Mouse (Mus musculus) frontal cortex, postnatal 36 days (tissue): ENCODE measurements around the gene Hs6st2.
A peak's percentile ranks its signal among the peaks of the same experiment; 100 is the strongest.

Experiments
- DNase-seq, 2 experiments: peaks; one replicate each; pipeline ENCODE4 v3.0.0; 2022; ENCODE audit warnings: low spot score in 2 of 2

The Hs6st2 gene

GRCm38 (mm10) chrX:51585444-51585843 is 96.2 kb downstream of the Hs6st2 start:
- no peak for DNase-seq

DNA sequence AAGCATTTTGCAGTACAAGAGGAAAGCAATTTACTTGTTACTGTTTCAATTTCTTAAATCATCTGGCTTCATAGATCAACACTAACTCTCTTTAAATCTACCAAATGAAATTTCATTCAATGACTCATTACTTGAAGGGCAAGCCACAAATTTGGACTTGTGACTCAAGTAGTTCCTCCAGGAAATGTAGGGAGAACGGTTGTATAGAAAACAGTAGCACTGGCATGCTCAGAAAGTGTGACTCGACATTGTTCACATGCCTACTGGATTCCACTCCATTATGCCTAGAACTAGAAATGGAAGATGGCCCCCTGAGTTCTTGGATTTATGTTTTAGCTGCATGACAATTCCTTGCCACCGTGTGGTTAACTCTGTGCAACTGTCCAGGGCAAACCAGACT is 100.0 kb downstream of the Hs6st2 start:
- DNase-seq: no peak

GRCm38 (mm10) chrX:51561880-51562279 is 119.8 kb downstream of the Hs6st2 start:
- no peak for DNase-seq

GRCm38 (mm10) chrX:51539626-51540025 is 142.0 kb downstream of the Hs6st2 start:
- no peak for DNase-seq

DNA sequence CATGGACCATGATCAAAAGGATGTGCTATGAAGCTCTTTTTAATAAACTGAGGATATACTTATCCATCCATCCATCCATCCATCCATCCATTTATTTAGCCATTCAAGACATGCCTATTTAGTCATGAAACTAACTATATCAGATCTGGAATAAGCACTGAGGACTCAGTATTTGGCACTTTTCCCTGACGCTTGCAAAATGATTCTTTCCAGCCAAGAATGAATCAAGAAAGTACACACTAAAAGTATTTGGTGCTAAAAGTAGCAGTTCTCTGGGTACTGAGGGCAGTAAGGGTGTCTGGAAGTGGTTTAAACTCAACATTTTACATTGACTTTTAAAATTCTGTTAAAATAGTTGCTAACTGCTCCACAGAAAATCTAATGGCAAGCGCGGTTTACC is 144.6 kb downstream of the Hs6st2 start:
- peak in 1 of 2 experiments; percentile 11 for DNase-seq

DNA sequence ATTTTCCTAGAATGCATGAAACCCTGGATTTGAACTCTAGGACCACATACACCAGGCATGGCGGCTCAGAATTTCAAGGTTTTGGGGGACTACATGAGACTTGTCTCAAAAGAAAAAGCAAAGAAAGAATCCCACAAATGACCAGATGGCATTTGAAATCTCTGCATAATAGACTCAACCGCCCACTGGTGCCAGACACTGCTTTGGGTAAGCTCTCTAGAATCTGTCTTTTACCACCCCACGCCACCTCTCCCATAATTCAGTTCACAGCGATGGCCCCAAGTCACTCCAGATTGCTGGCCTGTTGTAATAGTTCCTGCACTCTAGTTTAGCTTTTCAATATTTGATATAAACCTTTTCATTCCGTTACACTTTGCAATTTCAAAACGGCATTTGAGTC is 146.4 kb downstream of the Hs6st2 start:
- peak in 1 of 2 experiments; percentile 29 for DNase-seq

DNA sequence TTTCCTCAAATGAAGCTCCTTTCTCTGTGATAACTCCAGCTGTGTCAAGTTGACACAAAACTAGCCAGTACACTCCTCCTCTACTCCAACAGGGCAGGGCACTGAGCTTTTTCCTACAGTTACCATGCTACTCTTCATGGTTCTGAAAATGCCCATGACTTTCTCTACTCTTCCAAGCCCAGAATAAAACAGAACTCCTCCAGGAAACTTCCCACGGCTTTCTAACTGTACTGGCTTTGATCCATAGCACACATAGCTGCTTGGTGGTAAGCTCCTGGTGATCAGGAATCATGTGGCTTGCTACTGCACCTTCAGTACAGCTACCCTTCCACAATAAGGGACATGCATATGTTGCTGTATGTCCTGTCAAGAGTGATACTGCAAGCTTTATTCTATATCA is 150.5 kb downstream of the Hs6st2 start:
- DNase-seq: peak in 1 of 2 experiments; percentile 28

DNA sequence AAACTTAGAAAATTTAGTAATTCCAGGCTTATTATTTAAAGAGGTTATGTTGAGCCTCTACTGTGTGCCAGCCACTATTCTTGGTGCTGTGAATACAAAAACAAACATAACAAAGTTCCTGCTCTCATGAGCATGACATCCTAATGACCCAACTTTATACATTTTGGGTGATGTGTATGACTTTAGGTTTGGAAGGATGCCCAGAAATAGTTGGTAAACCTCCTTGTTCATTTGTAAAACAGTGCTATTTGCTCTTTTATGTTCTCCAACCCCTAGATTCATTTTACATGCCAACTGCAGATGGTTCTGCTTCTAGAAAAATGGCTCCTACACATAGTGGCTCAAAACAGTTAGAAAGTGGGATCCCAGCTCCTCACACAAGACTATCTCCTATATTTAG is 153.1 kb downstream of the Hs6st2 start:
- DNase-seq: no peak

DNA sequence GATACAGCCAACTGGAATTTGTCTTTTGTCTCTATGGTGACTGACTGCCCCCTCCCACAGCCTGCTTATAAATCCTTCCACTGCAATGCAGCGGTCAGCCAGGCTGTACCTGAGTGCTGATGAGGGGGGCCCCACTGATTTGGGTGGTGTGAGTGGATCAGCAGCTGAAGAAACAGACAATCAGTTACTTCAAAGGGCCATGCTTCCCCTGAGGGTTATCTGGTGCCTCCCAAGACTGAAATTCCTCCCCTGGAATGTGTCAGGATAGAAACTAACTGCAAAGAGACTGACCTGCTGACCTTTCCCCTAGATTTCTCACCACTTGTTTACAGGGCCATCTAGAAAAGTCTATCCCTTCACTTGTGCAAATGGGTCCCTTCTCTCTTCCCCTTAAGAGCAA is 166.8 kb downstream of the Hs6st2 start:
- no peak for DNase-seq

DNA sequence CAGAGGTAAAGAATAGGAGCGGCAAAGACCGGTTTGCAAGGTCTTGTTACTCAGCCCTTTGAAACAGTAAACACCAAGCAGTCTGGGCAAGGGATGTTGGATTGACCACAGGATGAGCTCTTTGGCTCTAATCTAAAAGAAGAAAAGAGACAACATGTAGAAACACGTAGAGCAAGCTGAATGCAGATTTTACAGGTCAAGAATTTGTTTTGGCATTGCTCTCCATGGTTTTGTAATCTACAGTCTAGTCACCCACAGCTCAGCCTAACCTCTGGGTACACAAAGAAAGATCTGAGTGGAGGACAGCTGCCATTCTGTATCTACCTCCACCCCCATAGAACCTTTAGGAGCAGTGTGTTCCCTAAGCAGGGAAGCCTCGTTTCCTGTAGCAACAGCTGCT is 175.1 kb downstream of the Hs6st2 start:
- no peak for DNase-seq

- DNase-seq: no peak
Observed at GRCm38 (mm10) chrX:51505691-51506090, 176.0 kb downstream of the Hs6st2 start.

- DNase-seq: no peak
Observed at GRCm38 (mm10) chrX:51503781-51504471, 177.7 kb downstream of the Hs6st2 start.

DNA sequence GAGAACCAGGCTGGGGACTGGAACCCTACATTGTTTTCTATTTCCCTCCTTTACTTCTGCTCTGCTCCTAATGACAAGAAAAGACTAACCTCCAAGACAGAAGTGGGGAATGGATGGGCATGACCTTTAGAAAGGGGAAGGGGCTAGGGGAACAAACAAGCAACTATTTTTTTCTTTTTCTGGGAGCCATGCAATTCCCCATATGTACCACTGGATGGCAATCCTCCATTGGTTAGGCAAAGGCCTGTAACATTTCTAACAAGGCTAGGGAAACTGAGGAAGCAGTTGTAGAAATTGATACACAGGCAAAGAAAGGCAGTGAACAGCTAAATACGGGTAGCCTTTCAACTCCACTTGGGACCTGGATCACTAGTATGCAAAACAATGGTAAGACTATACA is 183.8 kb downstream of the Hs6st2 start:
- DNase-seq: no peak

GRCm38 (mm10) chrX:51488374-51488773 is 193.3 kb downstream of the Hs6st2 start:
- no peak for DNase-seq

GRCm38 (mm10) chrX:51469411-51469810 is 212.2 kb downstream of the Hs6st2 start:
- no peak for DNase-seq

- DNase-seq: no peak
Observed at GRCm38 (mm10) chrX:51461413-51461812, 220.2 kb downstream of the Hs6st2 start.

GRCm38 (mm10) chrX:51443366-51443765 is 238.3 kb downstream of the Hs6st2 start:
- no peak for DNase-seq

DNA sequence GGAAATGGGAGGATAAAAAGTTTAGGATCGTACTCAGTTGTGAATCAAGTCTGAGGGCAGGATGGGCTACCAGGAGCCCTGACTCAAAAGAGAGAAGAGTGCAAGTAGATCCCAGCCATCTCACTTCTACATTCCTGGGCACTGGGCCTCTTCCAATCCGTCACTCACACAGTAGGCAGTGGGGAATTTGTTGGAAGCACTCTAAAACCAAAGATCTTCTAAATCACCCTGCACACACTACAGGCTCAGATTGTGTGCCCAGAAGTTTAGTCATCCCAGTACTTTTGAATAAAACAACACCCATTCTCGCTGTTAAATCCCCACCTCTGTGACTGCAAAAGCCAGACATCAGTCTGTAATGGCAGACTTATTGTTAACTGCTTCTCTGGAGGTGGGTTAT is 249.9 kb downstream of the Hs6st2 start:
- DNase-seq: no peak

DNA sequence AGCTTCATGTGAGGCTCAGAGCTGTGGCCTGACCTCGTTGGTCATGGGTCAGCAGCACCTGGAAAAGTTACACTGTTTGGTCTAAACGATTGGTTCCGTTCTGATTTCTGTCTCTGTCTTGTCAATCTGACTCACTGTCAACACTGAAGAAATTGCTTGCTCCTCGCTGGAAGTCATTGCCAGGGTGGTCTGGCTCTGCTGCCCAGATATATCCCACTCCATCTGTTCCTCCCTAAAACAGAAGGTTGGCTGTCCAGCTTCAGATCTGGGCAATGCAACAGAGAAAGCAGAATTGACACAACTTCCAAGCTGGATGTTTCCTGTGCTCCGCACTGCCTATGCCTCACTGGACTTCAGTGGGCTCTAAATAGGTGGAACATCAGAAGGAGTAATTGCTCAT is 256.6 kb downstream of the Hs6st2 start:
- DNase-seq: no peak

DNA sequence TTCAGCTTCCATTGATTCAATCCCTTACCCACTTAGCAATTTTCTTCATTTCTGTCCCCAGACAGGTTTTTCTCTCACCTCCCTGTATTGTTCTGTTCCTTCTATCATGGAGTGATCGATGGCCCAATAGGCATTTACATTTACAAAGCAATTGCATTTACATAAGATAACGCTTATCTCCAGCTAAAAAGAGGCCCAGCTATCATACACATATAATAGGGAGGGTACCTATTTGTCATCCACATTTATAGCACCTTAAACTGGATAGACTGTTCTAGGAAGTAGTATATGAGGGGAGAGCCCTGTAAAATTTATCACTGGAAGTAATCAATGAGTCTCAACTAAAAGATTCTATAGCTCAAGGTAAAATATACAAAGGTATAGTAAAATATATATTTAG is 271.4 kb downstream of the Hs6st2 start:
- no peak for DNase-seq

DNA sequence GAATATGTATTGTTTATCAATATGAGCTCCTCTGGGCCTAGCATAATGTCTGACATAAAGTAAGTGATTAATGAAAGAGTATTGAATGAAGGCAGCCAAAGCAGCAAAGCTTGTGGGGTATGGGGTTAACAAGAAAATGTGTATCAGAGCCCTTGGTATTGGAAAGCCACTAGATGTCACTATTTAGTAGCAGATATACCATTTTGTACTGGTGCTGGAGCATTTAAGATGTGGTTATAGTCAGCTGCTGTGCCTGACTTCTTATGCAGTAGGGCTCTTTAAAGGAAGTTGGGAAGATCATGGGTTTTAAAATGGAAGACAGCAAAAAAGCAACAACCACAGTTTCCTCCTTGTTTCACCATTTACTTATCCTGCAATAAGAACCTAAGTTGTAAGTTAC is 284.2 kb downstream of the Hs6st2 start:
- no peak for DNase-seq

GRCm38 (mm10) chrX:51374670-51375069 is 307.0 kb downstream of the Hs6st2 start:
- peak; percentile 64 to 81 for DNase-seq

DNA sequence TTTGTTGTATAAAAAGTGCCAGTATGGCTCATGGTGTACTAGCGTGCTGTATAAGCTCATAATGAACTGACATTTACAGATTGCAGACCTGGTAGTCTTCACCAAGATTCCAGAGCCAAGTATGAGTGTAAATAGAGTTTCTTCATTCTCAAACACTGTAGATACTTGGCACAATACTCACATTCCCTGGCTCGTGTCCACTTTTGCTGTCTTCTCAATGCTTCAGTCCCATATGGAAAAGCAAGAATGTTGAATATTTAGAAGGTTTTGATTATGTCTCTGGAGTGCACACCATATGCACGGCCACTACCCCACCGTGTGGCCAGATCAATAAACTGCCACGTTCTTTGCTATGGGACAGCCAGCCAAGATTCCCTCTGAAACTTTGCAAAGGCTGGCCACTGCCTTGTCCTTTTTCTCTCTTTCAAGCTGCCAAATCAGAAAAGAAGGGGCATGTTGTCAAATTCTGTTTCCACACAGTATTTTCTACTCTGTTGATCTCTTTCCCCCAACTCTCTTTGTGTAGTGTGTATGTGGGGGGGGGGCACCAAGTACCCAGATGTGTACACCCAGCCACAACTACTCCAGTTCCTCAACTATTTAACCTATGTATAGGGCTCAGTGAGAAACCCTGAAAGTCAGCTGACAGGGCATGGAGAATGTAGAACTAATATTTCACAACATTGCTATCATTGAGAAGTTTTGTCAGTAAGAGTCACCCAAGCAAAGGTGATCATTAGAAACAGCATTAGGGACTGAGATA is 309.0 kb downstream of the Hs6st2 start:
- DNase-seq: no peak
